Mouse (Mus musculus): ENCODE data around the gene Mlph. TPM values are rescaled to one million over a fixed set of nuclear protein-coding genes. Genes with fewer than 3 reads are reported as not detected.
A peak's percentile ranks its signal among the peaks of the same experiment; 100 is the strongest.

Gene Mlph
- polyA plus RNA-seq, 1 experiment from 2014 or later, result 0.13 TPM

GRCm38 (mm10) chr1:90913231-90913630 is 1.7 kb upstream of the Mlph start:
- no peaks in the 10 kb centered on the region for H3K36me3 ChIP-seq
- H3K9me3 ChIP-seq, result no peaks in the 10 kb centered on the region
- H3K4me3 ChIP-seq (replicated peaks), result no peak overlapping the region
- ATAC-seq, result no peak
- no peak overlapping the region for H3K4me2 ChIP-seq (replicated peaks)
- peaks cover 19% of the 10 kb centered on the region; the same call in 1 of the 2 replicates for H3K27me3 ChIP-seq
- no peak overlapping the region for H3K27ac ChIP-seq
- peaks cover 8% of the 10 kb centered on the region for H3K4me1 ChIP-seq (replicated peaks)
- no peak overlapping the region for H3K9ac ChIP-seq (replicated peaks)
- WGBS, result 73% methylated on average over 6 of the region's 6 CpGs

GRCm38 (mm10) chr1:90917509-90917908 is 2.6 kb downstream of the Mlph start:
- WGBS, result 45% methylated on average over 6 of the region's 6 CpGs
- Histone ChIP-seq H3K4me1 (replicated peaks) (peaks cover 8% of the 10 kb centered on the region), H3K4me3 (replicated peaks) (no peak overlapping the region), H3K9ac (replicated peaks) (no peak overlapping the region), H3K27ac (no peak overlapping the region), H3K4me2 (replicated peaks) (no peak overlapping the region), H3K9me3 (0 out of 2 replicates have a peak, but pooled peaks cover 7% of the 10 kb centered on the region), H3K36me3 (no peaks in the 10 kb centered on the region), H3K27me3 (peaks cover 19% of the 10 kb centered on the region; the same call in 1 of the 2 replicates)
- no peak for ATAC-seq

GRCm38 (mm10) chr1:90921687-90922086 is 6.8 kb downstream of the Mlph start:
- no peak for ATAC-seq
- 93% methylated on average over 9 of the region's 9 CpGs for WGBS
- H3K4me1 ChIP-seq (replicated peaks), result no peaks in the 10 kb centered on the region
- H3K27me3 ChIP-seq, result no peaks in the 10 kb centered on the region
- H3K4me3 ChIP-seq (replicated peaks), result no peak overlapping the region
- 0 out of 2 replicates have a peak, but pooled peaks cover 7% of the 10 kb centered on the region for H3K9me3 ChIP-seq
- no peak overlapping the region for H3K27ac ChIP-seq
- no peaks in the 10 kb centered on the region for H3K36me3 ChIP-seq
- no peak overlapping the region for H3K9ac ChIP-seq (replicated peaks)
- H3K4me2 ChIP-seq (replicated peaks), result no peak overlapping the region

- 82% methylated on average over 4 of the region's 4 CpGs for WGBS
- H3K9me3 ChIP-seq, result no peaks in the 10 kb centered on the region
- H3K27me3 ChIP-seq, result peaks cover 15% of the 10 kb centered on the region
- H3K27ac ChIP-seq, result no peak overlapping the region
- no peaks in the 10 kb centered on the region for H3K36me3 ChIP-seq
- H3K4me2 ChIP-seq (replicated peaks), result no peak overlapping the region
- no peak for ATAC-seq
- H3K4me1 ChIP-seq (replicated peaks), result peaks cover 8% of the 10 kb centered on the region
- H3K9ac ChIP-seq (replicated peaks), result no peak overlapping the region
- H3K4me3 ChIP-seq (replicated peaks), result no peak overlapping the region
These were observed 11.1 kb downstream of the Mlph start for GRCm38 (mm10) chr1:90926030-90926429.

- ATAC-seq, result no peak
- H3K27me3 ChIP-seq, result peaks cover 15% of the 10 kb centered on the region
- no peak overlapping the region for H3K4me2 ChIP-seq (replicated peaks)
- no peak overlapping the region for H3K9ac ChIP-seq (replicated peaks)
- 64% methylated on average over 15 of the region's 15 CpGs for WGBS
- no peaks in the 10 kb centered on the region for H3K36me3 ChIP-seq
- H3K4me1 ChIP-seq (replicated peaks), result peaks cover 8% of the 10 kb centered on the region
- no peaks in the 10 kb centered on the region for H3K9me3 ChIP-seq
- H3K27ac ChIP-seq, result no peak overlapping the region
- H3K4me3 ChIP-seq (replicated peaks), result no peak overlapping the region
These were observed 12.4 kb downstream of the Mlph start for GRCm38 (mm10) chr1:90927308-90927707.

- WGBS, result 2% methylated on average over 23 of the region's 23 CpGs
- Histone ChIP-seq H3K27me3 (peaks cover 15% of the 10 kb centered on the region), H3K27ac (no peak overlapping the region), H3K36me3 (no peaks in the 10 kb centered on the region), H3K9me3 (no peaks in the 10 kb centered on the region), H3K4me2 (replicated peaks) (peak overlapping the region; percentile 55), H3K4me3 (replicated peaks) (peak overlapping the region; percentile 24), H3K9ac (replicated peaks) (no peak overlapping the region), H3K4me1 (replicated peaks) (peaks cover 8% of the 10 kb centered on the region)
- ATAC-seq, result peak; percentile 63; the same call in 1 of the 2 replicates
These were observed 13.2 kb downstream of the Mlph start for GRCm38 (mm10) chr1:90927929-90928574.

- no peaks in the 10 kb centered on the region for H3K9me3 ChIP-seq
- peaks cover 15% of the 10 kb centered on the region for H3K27me3 ChIP-seq
- H3K36me3 ChIP-seq, result no peaks in the 10 kb centered on the region
- 0 out of 2 replicates have a peak overlapping the region, but pooled peaks have one; percentile 24 for H3K4me3 ChIP-seq (replicated peaks)
- peak; percentile 88 for ATAC-seq
- peaks cover 8% of the 10 kb centered on the region for H3K4me1 ChIP-seq (replicated peaks)
- peak overlapping the region; percentile 55; the same call in 1 of the 2 replicates for H3K4me2 ChIP-seq (replicated peaks)
- 4% methylated on average over 6 of the region's 6 CpGs for WGBS
- H3K27ac ChIP-seq, result no peak overlapping the region
- no peak overlapping the region for H3K9ac ChIP-seq (replicated peaks)
These were observed 13.7 kb downstream of the Mlph start for GRCm38 (mm10) chr1:90928575-90928934.

GRCm38 (mm10) chr1:90933001-90933400 is 18.1 kb downstream of the Mlph start:
- no peak for ATAC-seq
- no peaks in the 10 kb centered on the region for H3K36me3 ChIP-seq
- H3K27ac ChIP-seq, result no peak overlapping the region
- no peaks in the 10 kb centered on the region for H3K9me3 ChIP-seq
- no peak overlapping the region for H3K9ac ChIP-seq (replicated peaks)
- H3K4me1 ChIP-seq (replicated peaks), result peaks cover 3% of the 10 kb centered on the region
- no peak overlapping the region for H3K4me2 ChIP-seq (replicated peaks)
- H3K4me3 ChIP-seq (replicated peaks), result no peak overlapping the region
- H3K27me3 ChIP-seq, result peaks cover 3% of the 10 kb centered on the region
- WGBS, result 79% methylated on average over 5 of the region's 5 CpGs

GRCm38 (mm10) chr1:90936990-90937389 is 22.1 kb downstream of the Mlph start:
- ATAC-seq, result no peak
- no peaks in the 10 kb centered on the region for H3K4me1 ChIP-seq (replicated peaks)
- H3K27ac ChIP-seq, result no peak overlapping the region
- H3K27me3 ChIP-seq, result no peaks in the 10 kb centered on the region
- H3K36me3 ChIP-seq, result no peaks in the 10 kb centered on the region
- no peak overlapping the region for H3K9ac ChIP-seq (replicated peaks)
- H3K4me3 ChIP-seq (replicated peaks), result no peak overlapping the region
- 61% methylated on average over 9 of the region's 9 CpGs for WGBS
- H3K4me2 ChIP-seq (replicated peaks), result no peak overlapping the region
- H3K9me3 ChIP-seq, result no peaks in the 10 kb centered on the region

- Histone ChIP-seq H3K4me1 (replicated peaks) (no peaks in the 10 kb centered on the region), H3K27ac (no peak overlapping the region), H3K4me3 (replicated peaks) (no peak overlapping the region), H3K27me3 (no peaks in the 10 kb centered on the region), H3K4me2 (replicated peaks) (no peak overlapping the region), H3K9me3 (no peaks in the 10 kb centered on the region), H3K36me3 (no peaks in the 10 kb centered on the region), H3K9ac (replicated peaks) (no peak overlapping the region)
- WGBS, result 92% methylated on average over 4 of the region's 4 CpGs
- ATAC-seq, result no peak
These were observed 25.1 kb downstream of the Mlph start for GRCm38 (mm10) chr1:90939980-90940379.

GRCm38 (mm10) chr1:90945171-90945570 is 30.3 kb downstream of the Mlph start:
- ATAC-seq, result no peak
- Histone ChIP-seq H3K36me3 (no peaks in the 10 kb centered on the region), H3K4me2 (replicated peaks) (no peak overlapping the region), H3K27me3 (no peaks in the 10 kb centered on the region), H3K4me3 (replicated peaks) (no peak overlapping the region), H3K27ac (no peak overlapping the region), H3K4me1 (replicated peaks) (no peaks in the 10 kb centered on the region), H3K9ac (replicated peaks) (no peak overlapping the region), H3K9me3 (no peaks in the 10 kb centered on the region)
- WGBS, result 54% methylated on average over 10 of the region's 10 CpGs

GRCm38 (mm10) chr1:90947252-90947651 is 32.4 kb downstream of the Mlph start:
- Histone ChIP-seq H3K27ac (no peak overlapping the region), H3K9ac (replicated peaks) (no peak overlapping the region), H3K9me3 (no peaks in the 10 kb centered on the region), H3K4me2 (replicated peaks) (no peak overlapping the region), H3K4me3 (replicated peaks) (no peak overlapping the region), H3K36me3 (no peaks in the 10 kb centered on the region), H3K4me1 (replicated peaks) (no peaks in the 10 kb centered on the region), H3K27me3 (no peaks in the 10 kb centered on the region)
- ATAC-seq, result no peak
- 68% methylated on average over 2 of the region's 2 CpGs for WGBS

GRCm38 (mm10) chr1:90949309-90949708 is 34.4 kb downstream of the Mlph start:
- Histone ChIP-seq H3K4me1 (replicated peaks) (no peaks in the 10 kb centered on the region), H3K9ac (replicated peaks) (no peak overlapping the region), H3K36me3 (no peaks in the 10 kb centered on the region), H3K27me3 (no peaks in the 10 kb centered on the region), H3K9me3 (no peaks in the 10 kb centered on the region), H3K4me2 (replicated peaks) (no peak overlapping the region), H3K4me3 (replicated peaks) (no peak overlapping the region), H3K27ac (no peak overlapping the region)
- 81% methylated on average over 9 of the region's 9 CpGs for WGBS
- no peak for ATAC-seq
